Mouse (Mus musculus) liver, postnatal 0 days (tissue): ENCODE results near the gene Actr1a. TPM values are rescaled to one million over a fixed set of nuclear protein-coding genes. Genes with fewer than 3 reads are reported as not detected.

Source experiments
- ATAC-seq: fragments of 200-750 bp; cut with Nextera tagmentation; 2 replicates; pipeline ENCODE4 v1.8.0; 2017; ENCODE audit warnings: mild to moderate bottlenecking, moderate library complexity
- DNase-seq: peaks from one replicate; pipeline ENCODE4 v3.0.0-alpha.2; 2016
- H3K27ac ChIP-seq: fragments of 300-500 bp; sonication (generic); 2 replicates; pipeline ENCODE4 v1.5.1; 2014; ENCODE audit warnings: antibody characterized with exemption, moderate library complexity, mild to moderate bottlenecking, low read depth
- H3K27me3 ChIP-seq: fragments of 300-500 bp; sonication (generic); 2 replicates; pipeline ENCODE4 v1.6.1; 2014; ENCODE audit warnings: low read length, control low read depth, mixed read lengths; ENCODE audit not compliant: insufficient read depth
- H3K36me3 ChIP-seq: fragments of 300-500 bp; sonication (generic); replicated peaks from 2 replicates; pipeline ENCODE4 v1.6.1; 2014; ENCODE audit warnings: mild to moderate bottlenecking, control low read depth, low read length, moderate library complexity, mixed read lengths; ENCODE audit not compliant: insufficient read depth
- H3K4me1 ChIP-seq: fragments of 300-500 bp; sonication (generic); 2 replicates; pipeline ENCODE4 v1.6.1; 2014; ENCODE audit warnings: antibody characterized with exemption, mild to moderate bottlenecking, control low read depth; ENCODE audit not compliant: insufficient read depth
- H3K4me2 ChIP-seq: fragments of 300-500 bp; sonication (generic); 2 replicates; pipeline ENCODE4 v1.6.1; 2014; ENCODE audit warnings: low read depth, mild to moderate bottlenecking, low read length, moderate library complexity, mixed read lengths
- H3K4me3 ChIP-seq: fragments of 300-500 bp; sonication (generic); 2 replicates; pipeline ENCODE4 v1.5.1; 2014; ENCODE audit warnings: low read depth, low read length
- H3K9ac ChIP-seq: fragments of 300-500 bp; sonication (generic); replicated peaks from 2 replicates; pipeline ENCODE4 v1.6.1; 2014; ENCODE audit warnings: mild to moderate bottlenecking, moderate library complexity
- H3K9me3 ChIP-seq: fragments of 300-500 bp; sonication (generic); 2 replicates; pipeline ENCODE4 v1.6.1; 2016; ENCODE audit warnings: mild to moderate bottlenecking, control low read depth, low read length, mixed read lengths
- CTCF ChIP-seq: sonication (generic); IDR thresholded peaks from 2 replicates; pipeline ENCODE4 v1.5.1; 2016; ENCODE audit warnings: antibody characterized with exemption, low read depth
- EP300 ChIP-seq: IDR thresholded peaks from 2 replicates; pipeline ENCODE4 v1.6.1; 2016; ENCODE audit warnings: antibody characterized with exemption, low read depth, mild to moderate bottlenecking
- WGBS: fragments of 180-500 bp; shearing (Covaris S2); extraction: QIAGEN DNeasy Blood & Tissue Kit; methylation state at CpG from one replicate; pipeline ENCODE4 v1.1.7; 2014; ENCODE audit not compliant: insufficient replicate concordance; 5-methylcytosine and 5-hydroxymethylcytosine counted together
- polyA plus RNA-seq: library from polyadenylated mRNA; unstranded; fragments of >200 nt; fragmentation: Nextera tagmentation; extraction: Ambion mirVana; gene quantifications from 2 replicates; pipeline ENCODE4 v1.2.1, GENCODE M21; 2015

Actr1a gene
- 31.8 and 35.4 TPM in 2 replicates for polyA plus RNA-seq

DNA sequence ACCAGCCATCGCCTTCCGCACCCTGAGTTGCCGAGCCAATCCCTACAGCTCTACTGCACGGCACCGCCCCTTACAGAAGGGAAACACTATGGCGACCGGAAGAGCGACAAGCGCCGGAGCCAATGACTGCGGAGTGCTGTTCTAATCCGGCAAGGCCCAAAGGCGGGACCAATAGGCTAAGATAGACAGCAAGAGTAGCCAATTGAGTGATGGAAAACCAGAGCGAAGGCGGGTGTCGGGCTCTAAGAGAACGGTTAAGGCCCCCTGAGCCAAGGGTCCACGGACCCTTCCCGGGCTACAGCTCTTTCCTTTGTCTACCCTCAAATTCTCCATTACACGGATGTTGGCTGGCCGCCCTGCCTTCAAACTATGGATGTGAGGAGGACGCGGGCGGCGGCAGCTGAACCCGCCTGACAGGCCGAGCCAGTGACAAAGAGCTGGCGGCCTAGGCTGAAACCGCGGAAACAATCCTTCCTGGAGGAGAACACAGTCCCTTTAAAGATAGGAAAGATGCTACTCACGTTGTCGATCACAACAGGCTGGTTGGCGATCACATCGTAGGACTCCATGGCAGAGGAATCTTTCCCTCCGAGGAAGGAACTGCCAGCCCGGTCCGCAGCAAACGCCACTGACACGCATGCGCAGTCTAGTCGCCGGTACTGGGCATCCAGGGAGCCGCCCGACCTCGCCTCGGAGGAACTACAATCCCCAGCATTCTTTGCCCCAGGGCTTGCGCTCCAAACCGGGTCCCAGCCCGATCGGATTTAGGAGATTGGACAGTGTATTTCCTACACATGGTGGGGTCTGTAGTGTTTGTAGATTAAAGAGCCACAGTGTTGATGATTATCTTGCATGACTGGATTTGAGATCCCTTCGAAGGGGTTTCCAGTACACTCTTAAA lies at the start of gene Actr1a:
Gene Actr1a, minus strand, starts transcription at position 640 of the 901 bp plus-strand sequence.
- peak; percentile 92 for ATAC-seq

DNA sequence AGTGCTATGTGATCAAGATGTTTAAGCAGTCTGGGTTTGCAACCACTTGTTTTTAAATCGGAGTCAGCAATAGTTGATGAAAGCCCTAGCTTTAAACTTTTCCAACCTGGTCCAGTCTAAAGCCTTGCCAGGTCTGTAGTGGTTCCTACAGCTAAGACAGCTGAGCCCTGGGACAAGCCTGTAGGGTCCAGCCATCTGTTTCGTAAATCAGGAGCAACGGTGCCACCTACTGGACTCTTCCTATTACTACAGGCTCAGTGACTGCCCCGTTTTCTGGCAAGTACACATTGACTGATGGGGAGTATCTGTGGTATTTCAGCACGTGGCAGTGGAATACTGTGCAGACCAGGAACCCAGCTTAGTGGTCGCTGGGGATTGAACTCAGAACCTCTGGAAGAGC lies 48.7 kb upstream of the Actr1a start:
- Histone ChIP-seq H3K36me3 (no peaks in the 10 kb centered on the region), H3K4me1 (peaks cover 6% of the 10 kb centered on the region; the same call in 1 of the 2 replicates), H3K4me2 (no peak overlapping the region), H3K27ac (no peak overlapping the region), H3K9ac (no peak overlapping the region), H3K9me3 (no peaks in the 10 kb centered on the region), H3K27me3 (no peaks in the 10 kb centered on the region), H3K4me3 (no peak overlapping the region)
- ATAC-seq = peak; percentile 77
- WGBS = 10% methylated on average over 6 of the region's 6 CpGs
- peak; percentile 83 for DNase-seq
- TF ChIP-seq CTCF (peak; percentile 93), EP300 (no peak)

More for the DNA sequence above, at the start of gene Actr1a:
- DNase-seq = peak; percentile 96
- peak within 1 kb of the TSS; percentile 70 for H3K27ac ChIP-seq
- H3K4me1 ChIP-seq = peaks cover 22% of the 10 kb centered on the region
- no peaks in the 10 kb centered on the region for H3K9me3 ChIP-seq
- H3K36me3 ChIP-seq = 0 out of 2 replicates have a peak, but pooled peaks cover 7% of the 10 kb centered on the region
- H3K4me3 ChIP-seq = peak within 1 kb of the TSS; percentile 84
- no peaks in the 10 kb centered on the region for H3K27me3 ChIP-seq
- TF ChIP-seq CTCF (no peak), EP300 (no peak)
- H3K4me2 ChIP-seq = peak within 1 kb of the TSS; percentile 100
- under 1% methylated on average over 51 of the region's 51 CpGs for WGBS
- H3K9ac ChIP-seq = peak within 1 kb of the TSS; percentile 70

DNA sequence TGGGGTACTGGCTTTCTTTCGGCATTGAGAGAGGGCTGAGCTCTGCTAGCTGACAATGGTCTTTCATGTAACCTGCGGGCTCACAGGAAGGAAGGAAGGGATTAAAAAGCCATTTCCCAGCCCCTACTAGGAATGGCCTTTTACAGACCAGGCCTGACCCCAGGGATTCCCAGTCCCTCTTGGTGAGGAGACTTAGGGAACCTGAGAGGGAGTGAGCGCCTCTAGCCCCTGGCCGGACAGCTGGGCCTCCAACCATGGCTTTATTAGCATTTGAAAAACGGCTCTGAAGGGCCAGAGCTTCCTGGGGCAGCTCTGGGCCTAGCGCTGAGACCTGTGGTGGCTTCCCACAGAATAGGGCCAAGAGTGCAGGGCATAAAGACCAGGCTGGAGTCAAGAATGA lies 48.0 kb upstream of the Actr1a start:
- H3K9me3 ChIP-seq = no peaks in the 10 kb centered on the region
- no peak for ATAC-seq
- H3K4me1 ChIP-seq = peaks cover 6% of the 10 kb centered on the region; the same call in 1 of the 2 replicates
- no peak overlapping the region for H3K4me3 ChIP-seq
- 71% methylated on average over 6 of the region's 6 CpGs for WGBS
- no peaks in the 10 kb centered on the region for H3K36me3 ChIP-seq
- TF ChIP-seq EP300 (no peak), CTCF (no peak)
- H3K27me3 ChIP-seq = no peaks in the 10 kb centered on the region
- H3K4me2 ChIP-seq = no peak overlapping the region
- H3K9ac ChIP-seq = no peak overlapping the region
- no peak for DNase-seq
- H3K27ac ChIP-seq = no peak overlapping the region

DNA sequence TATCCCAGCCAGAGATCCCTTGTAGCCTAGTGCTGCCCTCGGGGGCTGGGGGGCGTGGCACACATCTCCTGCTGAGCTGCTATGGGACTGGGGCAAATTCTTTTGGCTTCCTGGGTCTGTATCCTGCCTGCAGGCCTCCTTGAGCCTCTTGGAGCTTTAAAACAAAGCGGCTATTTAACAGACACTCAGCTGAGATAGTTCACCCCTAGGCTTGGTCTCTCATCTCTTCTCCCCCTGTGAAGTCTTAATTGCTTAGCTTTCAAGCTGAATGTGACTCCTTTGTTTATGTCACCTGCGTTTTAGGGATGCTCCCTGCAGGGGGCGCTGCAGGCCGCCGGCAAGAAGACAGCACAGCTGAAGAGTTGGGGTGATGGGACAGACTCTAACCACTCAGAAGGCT lies 39.9 kb upstream of the Actr1a start:
- no peaks in the 10 kb centered on the region for H3K27me3 ChIP-seq
- H3K36me3 ChIP-seq = no peaks in the 10 kb centered on the region
- TF ChIP-seq EP300 = no peak
- TF ChIP-seq CTCF = peak; percentile 71
- no peaks in the 10 kb centered on the region for H3K4me1 ChIP-seq
- no peak for ATAC-seq
- no peaks in the 10 kb centered on the region for H3K9me3 ChIP-seq
- no peak overlapping the region for H3K27ac ChIP-seq
- H3K4me3 ChIP-seq = no peak overlapping the region
- H3K9ac ChIP-seq = no peak overlapping the region
- no peak overlapping the region for H3K4me2 ChIP-seq
- WGBS = 34% methylated on average over 7 of the region's 7 CpGs
- peak; percentile 48 for DNase-seq

DNA sequence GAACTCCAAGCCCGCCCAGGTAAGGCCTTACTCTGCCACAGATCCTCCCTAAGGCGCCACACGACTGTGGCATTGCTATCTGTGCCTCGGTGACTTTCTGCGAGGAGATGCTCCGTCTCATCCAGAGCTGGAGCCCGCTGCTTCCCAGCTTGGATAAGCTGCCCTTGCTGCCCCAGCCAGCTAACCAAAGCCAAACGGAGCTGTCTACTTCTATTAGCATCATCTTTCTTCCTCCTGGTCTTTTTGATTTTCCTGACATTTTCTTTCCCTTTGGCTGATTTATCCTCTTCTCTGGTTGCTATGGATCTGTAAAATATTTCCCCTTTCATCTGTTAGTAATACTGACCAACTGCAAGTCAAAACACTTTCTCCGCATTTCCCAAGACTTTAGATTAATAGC lies 39.0 kb upstream of the Actr1a start:
- Histone ChIP-seq H3K4me3 (no peak overlapping the region), H3K4me2 (no peak overlapping the region), H3K36me3 (no peaks in the 10 kb centered on the region), H3K9ac (no peak overlapping the region), H3K9me3 (no peaks in the 10 kb centered on the region), H3K4me1 (no peaks in the 10 kb centered on the region), H3K27ac (no peak overlapping the region), H3K27me3 (no peaks in the 10 kb centered on the region)
- ATAC-seq = no peak
- no peak for DNase-seq
- WGBS = 88% methylated on average over 9 of the region's 9 CpGs
- no peak for TF ChIP-seq CTCF
- no peak for TF ChIP-seq EP300

DNA sequence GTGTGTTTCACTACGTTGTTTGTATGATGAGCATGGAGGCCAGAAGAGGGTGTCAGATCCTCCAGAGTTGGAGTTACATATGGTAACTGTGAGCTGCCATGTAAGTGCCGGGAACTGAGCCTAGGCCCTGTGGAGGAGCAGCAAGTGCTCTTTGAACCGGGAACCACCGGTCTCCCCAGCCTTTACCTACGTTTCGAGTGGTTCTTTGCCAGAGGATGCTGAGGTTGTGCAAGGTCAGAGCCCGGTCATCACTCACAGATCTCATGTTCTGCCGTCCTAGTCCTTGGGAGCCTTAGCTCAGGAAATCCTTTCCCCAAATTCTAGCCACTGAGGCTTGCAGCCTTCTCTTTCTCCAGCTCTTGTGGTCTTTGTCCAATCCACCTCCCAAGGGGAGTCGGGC lies 38.6 kb upstream of the Actr1a start:
- ATAC-seq = no peak
- WGBS = 77% methylated on average over 9 of the region's 9 CpGs
- no peak for TF ChIP-seq CTCF
- no peak for TF ChIP-seq EP300

More for the DNA sequence above, 38.6 kb upstream of the Actr1a start:
- no peak overlapping the region for H3K27ac ChIP-seq
- no peak overlapping the region for H3K4me2 ChIP-seq
- H3K27me3 ChIP-seq = no peaks in the 10 kb centered on the region
- H3K9me3 ChIP-seq = no peaks in the 10 kb centered on the region
- H3K9ac ChIP-seq = no peak overlapping the region
- no peaks in the 10 kb centered on the region for H3K36me3 ChIP-seq
- H3K4me1 ChIP-seq = no peaks in the 10 kb centered on the region
- no peak overlapping the region for H3K4me3 ChIP-seq
- DNase-seq = no peak
